Mouse (Mus musculus) kidney, adult 9 months (tissue): ENCODE results near the gene Galr2.

ENCODE experiments used
- DNase-seq: peaks from one replicate; pipeline ENCODE4 v3.0.0; 2022

Gene Galr2

DNA sequence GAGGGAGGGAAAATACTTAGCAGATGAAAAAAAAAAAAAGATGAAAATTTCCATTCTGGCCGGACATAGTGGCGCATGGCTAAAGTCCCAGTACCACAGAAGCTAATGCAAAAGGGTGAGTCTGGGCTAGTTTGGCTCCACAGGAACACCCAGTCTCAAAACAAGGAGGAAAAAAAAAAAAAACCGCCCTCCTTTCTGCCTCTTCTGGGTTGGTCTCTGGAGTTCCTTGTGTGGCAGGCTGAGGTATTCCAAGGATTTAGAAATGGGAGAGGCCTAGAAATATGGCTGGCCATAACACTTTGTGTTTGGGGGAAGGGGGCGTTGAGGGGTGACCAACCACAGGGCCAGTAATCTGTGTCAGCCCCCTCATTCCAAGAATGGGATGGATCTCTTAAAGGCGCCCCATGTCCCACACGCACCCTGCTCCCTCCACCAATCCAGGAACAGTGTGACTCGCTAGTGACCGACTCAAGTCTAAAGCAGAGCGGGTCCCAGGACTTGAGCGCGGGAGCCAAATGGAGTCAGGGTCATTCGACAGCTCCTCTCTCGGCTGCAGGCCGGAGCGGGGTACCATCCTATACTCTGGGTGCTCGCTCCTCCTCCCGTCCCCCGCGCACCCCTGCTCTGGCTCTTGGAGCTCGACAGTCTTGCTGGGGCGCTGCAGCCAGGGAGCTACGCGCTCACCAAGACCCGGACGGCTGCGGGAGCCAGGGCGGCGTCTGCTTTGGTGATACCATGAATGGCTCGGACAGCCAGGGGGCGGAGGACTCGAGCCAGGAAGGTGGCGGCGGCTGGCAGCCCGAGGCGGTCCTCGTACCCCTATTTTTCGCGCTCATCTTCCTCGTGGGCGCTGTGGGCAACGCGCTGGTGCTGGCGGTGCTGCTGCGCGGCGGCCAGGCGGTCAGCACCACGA lies at the start of gene Galr2:
TSS of gene Galr2 (plus strand) at position 189 of the 913 bp plus-strand sequence.
- DNase-seq: no peak

DNA sequence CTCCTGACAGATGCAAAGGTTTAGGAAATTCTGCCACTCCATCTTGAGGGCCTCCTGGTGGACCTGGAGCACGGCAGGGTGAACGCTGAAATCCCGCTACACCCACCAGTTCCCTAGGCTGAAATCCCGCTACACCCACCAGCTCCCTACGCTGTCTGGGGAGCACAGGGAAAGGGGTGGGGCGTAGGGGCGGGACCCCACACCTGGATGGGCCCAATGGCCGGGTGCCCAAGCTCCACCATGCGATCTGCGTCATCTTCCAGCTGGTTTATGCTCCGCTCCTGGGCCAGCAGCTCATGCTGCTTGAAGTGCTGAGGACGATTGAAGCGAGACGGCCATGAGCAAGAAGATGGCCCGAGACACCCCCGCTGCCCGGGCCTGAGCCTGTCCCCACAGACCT lies 48.3 kb upstream of the Galr2 start:
- no peak for DNase-seq

DNA sequence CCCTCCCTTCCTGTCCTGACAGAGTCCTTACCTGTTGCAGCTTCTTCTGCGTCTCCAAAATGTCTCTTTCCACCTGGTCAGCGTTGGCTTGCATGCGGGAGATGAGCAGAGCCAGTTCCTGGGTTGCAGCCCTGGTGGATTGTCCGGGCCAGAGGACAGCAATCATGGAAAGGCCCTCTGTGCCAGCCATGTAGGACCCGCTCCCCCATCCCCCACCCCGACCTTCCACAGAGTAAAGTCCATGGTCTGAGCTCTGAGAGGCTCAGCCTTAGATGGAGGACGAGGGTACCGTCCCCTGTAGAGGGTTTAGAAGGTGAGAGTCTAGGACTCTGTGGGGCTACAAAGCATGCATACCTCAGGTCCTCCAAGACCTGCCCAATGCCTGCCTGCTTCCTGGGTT lies 45.8 kb upstream of the Galr2 start:
- no peak for DNase-seq

DNA sequence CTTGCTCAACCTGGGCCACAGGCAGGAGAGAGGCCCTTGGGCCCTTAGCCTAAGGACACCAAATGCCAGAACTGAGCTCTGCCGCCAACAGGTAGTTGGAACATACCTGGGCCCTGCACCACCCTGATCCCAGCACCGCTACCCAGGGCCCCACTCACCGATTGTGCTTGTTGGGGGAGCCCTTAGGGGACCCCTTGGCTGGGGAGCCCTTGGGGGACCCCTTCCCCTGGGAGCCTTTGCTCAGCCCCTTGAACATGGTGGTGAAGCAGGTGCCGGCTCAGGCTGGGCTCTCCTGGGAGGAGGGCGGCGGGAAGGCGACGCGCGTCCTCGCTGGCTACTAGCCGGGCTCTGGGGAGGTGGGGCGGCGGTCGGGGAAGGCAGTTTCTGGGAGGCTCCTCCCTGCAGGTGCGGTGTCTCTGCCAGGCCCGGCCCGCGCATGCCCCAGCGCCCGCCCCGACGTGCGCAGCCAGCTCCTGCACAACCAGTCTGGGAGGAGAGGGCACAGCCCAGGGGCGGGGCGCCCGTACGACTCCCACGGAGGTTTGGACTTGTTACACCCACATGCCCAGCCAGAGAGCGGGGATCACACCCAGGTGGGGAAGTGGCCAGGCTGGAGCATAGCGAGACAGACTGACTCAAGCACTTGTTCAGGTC lies 42.9 kb upstream of the Galr2 start, which contains the start of gene Evpl:
TSS of gene Evpl (minus strand) at position 336 of the 654 bp plus-strand sequence.
- peak; percentile 98 for DNase-seq

DNA sequence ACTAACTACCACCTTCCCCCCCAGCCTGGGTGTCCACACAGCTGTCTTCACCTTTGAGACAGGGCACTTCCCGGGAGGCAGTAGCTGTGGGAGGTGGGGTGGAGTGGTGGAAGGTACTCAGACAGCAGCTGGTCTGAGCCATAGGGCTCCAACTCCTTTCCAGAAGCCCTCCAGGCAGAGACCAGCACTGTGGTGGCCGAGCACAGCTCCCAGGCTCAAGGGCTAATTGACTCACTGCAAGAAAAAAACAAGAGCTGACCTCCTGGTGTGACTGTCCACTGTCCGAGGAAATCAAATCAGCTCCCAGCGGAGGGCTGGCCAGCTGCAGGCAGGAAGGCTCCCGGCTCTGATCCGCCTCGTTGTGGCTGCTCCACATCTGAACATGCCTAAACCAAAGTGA lies 40.9 kb upstream of the Galr2 start:
- no peak for DNase-seq

DNA sequence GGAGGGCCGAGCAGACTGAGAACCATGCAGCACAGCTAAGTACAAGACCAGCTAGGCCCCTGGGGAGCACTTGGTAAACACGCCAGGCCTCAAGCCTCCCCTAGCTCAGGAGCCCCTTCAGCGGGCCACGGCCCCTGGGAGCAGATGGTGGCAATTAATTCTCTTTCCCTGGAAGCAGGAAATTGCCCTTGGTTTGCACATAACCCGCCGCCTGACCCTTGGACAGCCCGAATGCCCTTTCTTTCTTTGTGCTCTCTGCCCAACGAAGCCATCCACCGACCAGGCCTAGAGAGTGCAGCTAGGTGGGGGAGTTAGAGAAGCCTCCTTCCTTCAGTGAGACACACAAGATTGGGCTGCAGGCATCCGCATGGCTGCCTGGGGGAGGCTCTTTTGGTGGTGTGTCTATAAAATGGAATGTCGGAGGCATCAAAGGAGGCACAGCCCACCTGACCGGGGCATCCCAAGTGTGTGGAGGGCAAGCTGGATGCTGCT lies 38.9 kb upstream of the Galr2 start:
- DNase-seq: peak; percentile 74

DNA sequence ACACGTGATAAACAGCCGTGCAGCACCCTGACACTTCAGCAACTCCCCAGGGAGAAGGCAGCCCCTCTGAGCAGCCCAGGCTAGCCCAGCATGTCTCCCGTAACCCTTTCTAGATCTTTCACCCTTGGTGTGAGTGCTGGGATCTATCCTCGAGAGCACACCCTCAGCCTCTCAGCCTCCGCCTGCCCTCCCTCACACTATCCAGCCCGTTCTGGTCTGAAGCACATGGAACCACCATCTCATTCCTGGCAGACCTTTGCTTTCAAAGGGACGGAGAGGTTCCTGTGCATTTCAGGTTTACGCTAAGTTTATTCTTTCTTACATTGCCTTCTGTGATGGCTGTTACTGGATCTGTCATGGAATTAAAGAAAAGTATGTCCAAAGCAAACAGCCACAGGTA lies 36.2 kb upstream of the Galr2 start:
- DNase-seq: no peak

DNA sequence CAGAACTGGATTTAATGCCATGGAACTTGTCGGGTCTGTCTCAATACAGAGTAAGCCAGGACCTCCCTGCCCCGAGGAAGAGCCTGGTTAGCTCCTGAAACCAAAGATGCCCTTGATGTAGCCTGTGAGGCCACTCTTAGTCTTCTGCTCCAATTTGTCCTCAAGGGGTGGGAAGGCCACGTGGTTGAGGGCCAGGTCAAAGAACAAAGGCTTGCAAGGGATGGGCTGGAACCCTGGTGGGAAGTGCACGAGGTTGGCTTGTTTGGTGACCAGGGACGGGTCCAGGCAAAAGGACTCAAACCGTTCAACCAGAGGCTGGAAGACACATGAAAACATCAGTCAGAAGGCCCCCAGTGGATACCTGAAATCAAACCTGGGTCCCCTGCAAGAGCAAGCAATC lies 35.1 kb upstream of the Galr2 start:
- peak; percentile 86 for DNase-seq

DNA sequence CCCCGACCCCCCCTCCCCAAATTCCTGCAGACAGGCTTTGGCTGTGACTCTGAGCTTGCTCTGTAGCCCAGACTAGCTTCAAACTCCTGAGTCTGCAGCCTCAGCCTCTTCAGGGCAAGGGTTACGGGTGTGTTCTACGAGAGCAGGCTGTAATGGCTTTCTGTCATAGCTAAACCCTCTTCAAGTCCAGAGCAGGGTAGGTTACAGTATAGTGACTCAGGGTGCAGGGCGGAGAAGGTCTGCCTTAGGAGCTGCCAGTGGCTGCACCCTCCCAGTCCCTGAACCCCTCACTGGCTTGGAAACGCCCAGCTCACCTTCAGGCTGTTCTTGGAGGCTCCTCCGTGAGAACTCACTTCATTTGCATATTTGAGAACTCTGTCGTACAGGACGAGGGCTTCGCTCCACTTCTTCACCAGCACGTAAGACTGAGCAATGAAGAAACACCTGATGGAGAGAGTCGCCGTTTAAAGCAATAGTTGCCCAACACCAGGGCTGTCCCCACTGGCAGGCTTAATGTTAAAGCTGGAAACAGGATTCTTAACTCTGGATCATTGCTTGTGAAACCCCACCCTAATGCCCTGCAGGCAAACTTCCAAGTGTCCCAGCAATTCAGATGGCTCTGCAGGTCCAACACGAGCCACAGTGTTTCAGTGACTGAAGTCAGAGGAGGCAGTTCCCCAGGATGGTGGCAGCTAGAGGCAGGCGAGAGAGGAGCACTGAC lies 33.1 kb upstream of the Galr2 start:
- peak; percentile 54 for DNase-seq

DNA sequence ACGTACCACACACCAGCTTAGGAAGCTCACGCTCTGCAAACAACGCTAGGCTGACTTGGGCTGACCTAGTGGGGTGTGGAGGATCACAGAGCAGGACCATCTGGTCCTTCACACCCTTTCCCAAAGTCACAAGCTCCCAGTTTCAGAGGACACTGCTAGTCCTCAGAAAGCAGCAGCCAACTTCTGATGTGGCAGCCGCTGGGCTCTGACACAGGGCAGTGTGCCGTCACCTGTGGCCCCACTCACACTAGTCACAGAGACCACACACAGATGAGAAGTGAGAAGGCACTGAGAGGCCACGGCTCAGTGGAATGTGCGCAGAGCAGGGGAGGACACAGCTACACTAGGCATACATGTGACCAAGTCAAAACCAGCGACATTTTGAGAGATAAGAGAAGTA lies 29.8 kb upstream of the Galr2 start:
- no peak for DNase-seq

DNA sequence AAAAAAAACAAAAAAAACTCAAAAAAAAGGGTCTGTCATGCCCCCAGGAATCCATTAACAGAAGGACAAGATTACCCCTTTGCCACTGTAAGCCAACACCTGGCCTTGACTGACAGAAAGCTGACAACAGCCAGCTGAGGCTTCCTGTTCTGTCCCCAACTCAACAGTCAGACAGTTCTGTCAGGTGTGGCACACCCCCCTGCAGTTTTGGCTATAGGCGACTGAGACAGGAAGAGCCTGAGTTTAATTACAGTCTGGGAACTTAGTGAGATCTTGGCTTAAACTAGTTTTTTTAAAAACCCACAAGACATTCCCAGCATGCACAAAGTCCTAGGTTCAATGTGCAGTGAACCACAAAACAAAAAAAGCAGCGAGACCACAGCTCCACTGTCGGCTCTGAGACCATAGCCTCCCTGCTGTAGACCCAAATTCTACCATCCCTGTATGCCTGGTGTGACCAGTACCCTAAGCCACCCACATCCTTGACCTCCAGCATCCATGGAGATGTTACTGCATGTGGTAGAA lies 27.6 kb upstream of the Galr2 start:
- DNase-seq: peak; percentile 81

DNA sequence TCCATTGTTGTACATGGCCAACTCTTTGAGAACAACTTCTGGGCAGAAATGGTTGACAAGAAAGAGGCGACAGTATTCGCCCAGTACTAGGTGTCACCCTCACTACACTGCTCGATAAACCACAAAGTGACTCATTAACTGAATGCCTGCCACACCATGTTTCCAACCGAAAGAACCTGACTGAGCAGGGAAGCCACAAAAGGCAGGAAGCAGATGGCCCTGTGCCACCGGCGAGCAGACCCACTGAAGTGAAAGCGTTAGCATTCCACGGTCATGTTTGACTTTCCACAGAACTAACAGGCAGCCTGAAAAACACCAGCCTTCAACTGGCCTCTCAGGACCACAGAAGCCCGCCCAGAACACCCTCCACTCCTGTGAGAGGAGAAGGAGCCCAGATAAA lies 26.1 kb upstream of the Galr2 start:
- peak; percentile 80 for DNase-seq

DNA sequence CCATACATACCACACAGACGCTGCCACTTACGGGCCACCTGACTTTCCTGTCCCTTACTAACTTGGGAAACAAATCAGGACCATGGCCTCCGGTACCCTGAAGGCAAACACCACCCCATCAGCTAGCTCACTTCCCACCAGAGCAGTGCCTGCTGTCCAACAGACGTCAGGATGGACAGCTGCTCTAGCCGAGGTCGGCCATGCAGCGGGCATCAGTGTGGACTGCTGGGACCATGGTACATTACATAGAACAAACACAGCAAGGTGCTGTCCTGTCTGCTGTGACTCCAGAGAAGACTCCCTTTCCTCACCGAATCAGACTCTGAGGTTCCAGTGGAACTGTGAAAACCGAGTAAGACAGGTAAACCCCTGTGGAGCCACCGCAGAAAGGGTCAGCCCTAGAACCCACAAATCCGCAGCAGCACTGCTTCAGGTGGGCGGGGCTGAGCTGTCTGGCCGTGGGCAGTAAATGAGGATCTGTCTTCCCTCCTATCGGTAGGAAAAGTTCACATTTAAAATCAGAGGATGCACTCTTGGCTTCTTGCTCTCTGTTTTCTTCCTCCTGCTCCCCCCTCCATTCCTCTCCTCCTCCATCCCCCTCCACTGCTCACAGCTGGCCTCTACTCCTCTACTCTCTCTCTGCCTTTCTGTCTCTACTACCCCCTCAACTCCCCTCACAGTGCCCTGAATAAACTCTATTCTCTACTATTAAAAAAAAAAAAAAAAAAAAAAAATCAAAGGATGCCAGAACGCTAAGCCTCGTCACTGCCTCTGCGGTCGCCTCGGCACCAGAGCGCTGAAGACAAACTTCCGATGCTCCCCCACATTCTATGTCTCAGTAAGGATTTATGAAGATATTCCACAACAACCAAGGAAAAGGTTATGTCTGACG lies 25.4 kb upstream of the Galr2 start:
- DNase-seq: no peak

DNA sequence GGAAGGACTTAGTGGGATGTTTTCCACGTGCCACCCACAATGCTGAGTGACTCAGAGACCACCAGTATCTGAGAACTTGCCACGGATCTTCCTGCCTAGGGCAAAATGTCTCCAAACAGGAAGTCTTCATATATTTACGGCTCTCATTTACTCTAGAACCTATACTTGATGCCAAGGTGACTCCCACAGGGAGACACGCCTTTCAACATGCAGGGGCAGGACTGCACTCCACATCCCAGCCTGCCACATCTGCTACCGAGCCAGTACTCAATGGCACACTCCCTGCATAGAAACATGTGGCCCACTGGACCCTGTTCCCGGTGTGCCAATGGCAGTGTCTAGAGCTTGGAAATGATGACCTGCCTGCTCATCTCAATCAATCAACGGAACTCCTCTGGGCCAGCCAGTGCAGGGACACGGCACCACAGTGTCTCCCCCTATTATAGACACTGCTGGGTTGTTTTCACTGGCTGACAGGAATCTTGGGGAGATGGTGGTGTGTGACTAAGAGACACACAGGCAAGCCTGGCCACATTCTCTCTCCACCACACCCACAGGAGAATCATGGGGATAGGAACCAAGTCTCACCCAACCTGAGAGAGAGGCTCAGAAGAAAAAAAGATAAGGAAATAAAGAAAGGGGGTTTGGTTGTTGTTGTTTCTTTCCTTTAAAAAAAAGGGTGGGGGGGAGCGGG lies 24.6 kb upstream of the Galr2 start:
- DNase-seq: no peak

DNA sequence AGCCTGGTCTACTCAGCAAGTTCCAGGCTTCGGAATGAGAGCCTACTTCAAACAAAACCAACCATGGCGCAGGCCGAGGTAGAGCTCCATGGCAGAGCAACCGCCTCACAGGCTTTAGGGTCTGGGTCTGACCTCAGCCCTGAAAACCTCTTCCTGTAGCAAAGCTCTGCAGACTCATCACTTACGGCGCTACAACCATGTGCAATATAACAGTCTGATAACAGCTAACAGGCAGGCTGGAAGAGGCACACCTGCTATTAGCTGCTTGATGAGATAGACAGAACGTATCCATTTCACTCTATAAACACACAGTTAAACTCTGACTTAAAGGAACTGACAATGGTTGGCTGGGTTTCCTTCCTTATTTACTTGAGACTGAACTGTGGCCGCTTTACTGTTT lies 21.3 kb upstream of the Galr2 start:
- no peak for DNase-seq

DNA sequence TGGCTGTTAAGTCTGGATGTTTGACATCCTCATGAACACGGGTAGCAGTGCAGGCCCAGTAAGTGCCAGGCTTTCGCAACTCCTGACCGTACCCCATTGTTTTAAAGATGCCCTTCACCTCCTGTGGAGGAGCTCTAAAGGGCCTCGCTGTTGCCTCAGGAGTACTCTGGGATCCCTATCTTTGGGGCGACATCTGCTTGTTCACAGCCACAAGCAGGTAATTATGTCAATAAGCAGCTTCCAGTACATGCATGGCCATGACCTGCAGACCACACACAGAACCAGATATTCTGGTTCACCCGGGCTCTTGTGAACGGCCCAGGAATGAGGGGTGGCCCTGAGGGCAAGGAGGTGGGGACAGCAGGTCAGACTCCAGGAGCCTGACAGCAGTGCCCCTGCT lies 20.5 kb upstream of the Galr2 start:
- DNase-seq: no peak

DNA sequence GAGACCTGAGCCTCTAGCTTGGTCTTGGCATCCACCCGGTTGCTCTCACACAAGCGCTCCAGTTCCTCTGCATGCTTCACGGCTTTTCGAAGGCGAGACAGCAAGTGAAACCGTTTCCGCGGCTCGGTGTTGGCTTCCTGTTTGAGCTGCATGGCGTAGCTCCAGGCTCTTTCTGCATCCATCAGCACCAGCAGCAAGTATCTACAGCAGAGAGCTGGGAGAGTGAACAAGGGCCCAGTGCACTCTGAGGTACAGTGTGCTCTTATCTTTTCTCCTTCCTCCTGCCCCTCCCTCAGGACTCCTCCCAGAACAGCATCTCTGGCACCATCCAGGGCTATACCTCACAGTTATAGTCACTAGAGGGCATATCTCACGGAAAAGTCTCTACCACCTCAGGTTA lies 15.4 kb upstream of the Galr2 start:
- no peak for DNase-seq

DNA sequence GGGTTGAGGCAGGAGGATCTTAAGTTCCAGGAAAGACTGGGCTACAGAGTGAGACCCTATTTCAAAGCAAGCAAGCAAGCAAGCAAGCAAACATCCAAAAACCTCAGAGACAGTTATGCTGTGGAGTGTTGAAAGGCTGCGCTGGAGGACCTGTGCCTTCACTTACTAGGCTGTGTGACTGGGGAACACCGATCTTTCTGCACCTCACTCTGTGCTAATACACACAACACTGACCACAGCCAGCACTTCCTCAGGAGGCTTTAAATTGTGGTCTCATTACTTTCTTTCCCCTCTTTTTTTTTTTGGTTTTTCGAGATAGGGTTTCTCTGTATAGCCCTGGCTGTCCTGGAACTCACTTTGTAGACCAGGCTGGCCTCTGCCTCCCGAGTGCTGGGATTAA lies 14.9 kb upstream of the Galr2 start:
- no peak for DNase-seq

DNA sequence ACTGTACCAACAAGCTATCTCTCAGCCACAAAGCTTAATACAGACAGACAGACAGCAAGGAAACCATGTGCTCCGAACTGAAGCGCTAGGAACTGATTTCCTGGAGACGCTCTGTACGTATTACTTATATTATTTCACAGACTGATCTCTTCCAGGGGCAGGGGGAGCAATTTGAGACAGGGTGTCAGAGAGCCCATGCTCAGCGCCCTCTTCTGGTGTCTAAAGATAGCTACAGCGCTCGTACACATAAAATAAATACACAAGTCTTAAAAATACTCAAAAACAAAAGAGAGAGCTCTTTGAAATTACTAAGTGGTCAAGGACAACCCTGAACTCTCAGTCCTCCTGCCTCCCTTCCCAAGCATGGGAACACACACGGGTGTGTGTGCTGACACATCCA lies 13.1 kb upstream of the Galr2 start:
- DNase-seq: no peak

DNA sequence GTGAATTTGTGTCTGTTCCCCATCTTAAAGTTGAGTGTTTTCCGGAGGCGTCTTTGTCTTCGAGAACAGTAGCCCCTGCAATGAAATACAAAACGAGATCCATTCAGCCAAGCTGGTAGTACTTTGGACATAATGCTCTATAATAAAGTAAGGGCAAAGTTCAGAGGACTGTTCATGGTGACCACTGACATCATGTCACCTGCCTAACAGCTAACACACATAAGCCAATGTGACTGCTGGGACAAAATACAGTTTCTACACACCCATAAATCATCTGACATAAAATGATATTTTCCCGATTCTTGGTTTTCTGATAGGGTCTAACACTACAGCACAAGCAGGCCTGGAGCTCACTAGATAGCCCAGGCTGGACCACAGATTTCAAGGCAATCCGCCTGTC lies 12.4 kb upstream of the Galr2 start:
- DNase-seq: no peak

DNA sequence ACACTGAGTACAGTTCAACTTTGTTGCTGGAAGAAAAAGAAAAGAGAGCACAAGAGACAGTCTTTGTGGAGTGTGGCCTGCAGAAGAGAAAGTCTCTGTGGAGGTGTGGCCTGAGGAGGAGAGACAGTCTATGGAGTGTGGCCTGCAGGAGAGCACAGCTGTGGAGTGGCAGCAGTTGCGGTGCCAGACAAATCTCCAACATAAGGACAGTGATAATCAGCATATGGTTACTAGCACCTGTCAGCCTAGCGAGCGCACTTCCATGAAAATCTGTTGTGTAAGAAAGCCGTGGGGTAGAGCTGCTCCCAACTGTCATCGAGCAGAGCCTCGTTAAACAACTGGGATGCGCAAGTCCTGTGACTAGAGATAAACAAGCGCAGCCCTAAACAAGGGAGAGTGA lies 11.2 kb upstream of the Galr2 start:
- DNase-seq: no peak
